Mouse (Mus musculus): ENCODE measurements around the gene Olfr171. TPM values are rescaled to one million over a fixed set of nuclear protein-coding genes. Genes with fewer than 3 reads are reported as not detected.
"Not testable (repeated sequence)": the region's sequence is repeated elsewhere in the genome, so short reads cannot be mapped to it uniquely, and the experiment has no call there.

Gene Olfr171
- not detected in 2 replicates for total RNA-seq (2015)
- not detected in 2 replicates for total RNA-seq (2017)

GRCm38 (mm10) chr16:19629816-19630215 is at the start of gene Olfr171:
Gene Olfr171, minus strand, starts transcription at chr16:19629916.
- no peak for ATAC-seq (ENCODE audit: poor library complexity, severe bottlenecking)

- ATAC-seq (ENCODE audit: poor library complexity, severe bottlenecking) = peak; percentile 81
Measured at GRCm38 (mm10) chr16:19670768-19671357, 41.1 kb upstream of the Olfr171 start.

GRCm38 (mm10) chr16:19666312-19666711 is 36.6 kb upstream of the Olfr171 start:
- ATAC-seq (ENCODE audit: poor library complexity, severe bottlenecking) = peak; percentile 66

- ATAC-seq (ENCODE audit: poor library complexity, severe bottlenecking) = not testable (repeated sequence)
Measured at GRCm38 (mm10) chr16:19611782-19612181, 17.9 kb downstream of the Olfr171 start, which contains the start of gene Olfr170. Gene Olfr170, minus strand, starts transcription at chr16:19611882.

- no peak for ATAC-seq (ENCODE audit: poor library complexity, severe bottlenecking)
Measured at GRCm38 (mm10) chr16:19603166-19603565, 26.6 kb downstream of the Olfr171 start.

Other genes starting within 250 kb of the Olfr171 start
- not detected in 2 replicates for gene Olfr165, start 206.8 kb downstream of the Olfr171 start, total RNA-seq (2015)
- not detected in 2 replicates for gene Olfr165, start 206.8 kb downstream of the Olfr171 start, total RNA-seq (2017)
- gene Olfr166, start 146.2 kb downstream of the Olfr171 start, total RNA-seq (2015) = not detected in 2 replicates
- gene Olfr166, start 146.2 kb downstream of the Olfr171 start, total RNA-seq (2017) = 0.11 TPM in 1 of 2 replicates, not detected in the other
- not detected in 2 replicates for gene Olfr167, start 107.7 kb downstream of the Olfr171 start, total RNA-seq (2015)
- gene Olfr167, start 107.7 kb downstream of the Olfr171 start, total RNA-seq (2017) = not detected in 2 replicates
- gene Olfr168, start 94.4 kb downstream of the Olfr171 start, total RNA-seq (2015) = not detected in 2 replicates
- not detected in 2 replicates for gene Olfr168, start 94.4 kb downstream of the Olfr171 start, total RNA-seq (2017)
- gene Olfr169, start 58.1 kb downstream of the Olfr171 start, total RNA-seq (2015) = not detected in 2 replicates
- gene Olfr169, start 58.1 kb downstream of the Olfr171 start, total RNA-seq (2017) = not detected in 2 replicates
- not detected in 2 replicates for gene Olfr170, start 18.0 kb downstream of the Olfr171 start, total RNA-seq (2015)
- gene Olfr170, start 18.0 kb downstream of the Olfr171 start, total RNA-seq (2017) = not detected in 2 replicates
- not detected in 2 replicates for gene Lamp3, start 76.5 kb upstream of the Olfr171 start, total RNA-seq (2015)
- not detected in 2 replicates for gene Lamp3, start 76.5 kb upstream of the Olfr171 start, total RNA-seq (2017)
- gene B3gnt5, start 130.3 kb upstream of the Olfr171 start, total RNA-seq (2015) = 3.4 and 3.6 TPM in 2 replicates
- 3.5 and 5.9 TPM in 2 replicates for gene B3gnt5, start 130.3 kb upstream of the Olfr171 start, total RNA-seq (2017)

All from megakaryocyte, adult 5-6 weeks (primary cell).